Mouse (Mus musculus): ENCODE data around the gene Gm17304. TPM values are rescaled to one million over a fixed set of nuclear protein-coding genes. Genes with fewer than 3 reads are reported as not detected.

The Gm17304 gene
- polyA plus RNA-seq, 1 experiment from 2014 or later, result not detected

GRCm38 (mm10) chr5:106607081-106607480, 1.8 kb upstream of the Gm17304 start:
- Histone ChIP-seq H3K27ac (replicated peaks; ENCODE audit: low read depth, low read length) (no peak overlapping the region), H3K9ac (ENCODE audit: low read length) (no peak overlapping the region), H3K9me3 (ENCODE audit: control insufficient read depth, low read length) (no peaks in the 10 kb centered on the region), H3K36me3 (ENCODE audit: control insufficient read depth, insufficient read depth, low read length) (no peaks in the 10 kb centered on the region), H3K4me2 (ENCODE audit: low read depth, severe bottlenecking) (no peak overlapping the region), H3K4me1 (ENCODE audit: control insufficient read depth, insufficient read depth, low read length) (no peaks in the 10 kb centered on the region), H3K27me3 (ENCODE audit: control insufficient read depth, insufficient read depth, low read length) (no peaks in the 10 kb centered on the region), H3K4me3 (ENCODE audit: low read depth, low read length) (no peak overlapping the region)
- ATAC-seq (ENCODE audit: insufficient number of reproducible peaks, low FRiP score, low TSS enrichment, low read depth) (no peak), DNase-seq (ENCODE audit: low spot score) (no peak)
- WGBS, result 61% methylated on average over 5 of the region's 5 CpGs

- no peaks in the 10 kb centered on the region for H3K36me3 ChIP-seq (ENCODE audit: control insufficient read depth, insufficient read depth, low read length)
- WGBS, result 79% methylated on average over 2 of the region's 2 CpGs
- no peak for ATAC-seq (ENCODE audit: insufficient number of reproducible peaks, low FRiP score, low TSS enrichment, low read depth)
- H3K4me3 ChIP-seq (ENCODE audit: low read depth, low read length), result no peak overlapping the region
- no peak for DNase-seq (ENCODE audit: low spot score)
- H3K27ac ChIP-seq (replicated peaks; ENCODE audit: low read depth, low read length), result no peak overlapping the region
- no peaks in the 10 kb centered on the region for H3K9me3 ChIP-seq (ENCODE audit: control insufficient read depth, low read length)
- no peaks in the 10 kb centered on the region for H3K4me1 ChIP-seq (ENCODE audit: control insufficient read depth, insufficient read depth, low read length)
- no peak overlapping the region for H3K4me2 ChIP-seq (ENCODE audit: low read depth, severe bottlenecking)
- H3K9ac ChIP-seq (ENCODE audit: low read length), result no peak overlapping the region
- no peaks in the 10 kb centered on the region for H3K27me3 ChIP-seq (ENCODE audit: control insufficient read depth, insufficient read depth, low read length)
Observed at GRCm38 (mm10) chr5:106612151-106612550, 3.3 kb downstream of the Gm17304 start.

GRCm38 (mm10) chr5:106614570-106614969, 5.7 kb downstream of the Gm17304 start:
- no peaks in the 10 kb centered on the region for H3K4me1 ChIP-seq (ENCODE audit: control insufficient read depth, insufficient read depth, low read length)
- H3K4me2 ChIP-seq (ENCODE audit: low read depth, severe bottlenecking), result no peak overlapping the region
- no peak overlapping the region for H3K27ac ChIP-seq (replicated peaks; ENCODE audit: low read depth, low read length)
- no peaks in the 10 kb centered on the region for H3K27me3 ChIP-seq (ENCODE audit: control insufficient read depth, insufficient read depth, low read length)
- WGBS, result 90% methylated on average over 7 of the region's 7 CpGs
- no peak overlapping the region for H3K4me3 ChIP-seq (ENCODE audit: low read depth, low read length)
- DNase-seq (ENCODE audit: low spot score) (no peak), ATAC-seq (ENCODE audit: insufficient number of reproducible peaks, low FRiP score, low TSS enrichment, low read depth) (no peak)
- H3K9ac ChIP-seq (ENCODE audit: low read length), result no peak overlapping the region
- no peaks in the 10 kb centered on the region for H3K9me3 ChIP-seq (ENCODE audit: control insufficient read depth, low read length)
- H3K36me3 ChIP-seq (ENCODE audit: control insufficient read depth, insufficient read depth, low read length), result no peaks in the 10 kb centered on the region

DNA sequence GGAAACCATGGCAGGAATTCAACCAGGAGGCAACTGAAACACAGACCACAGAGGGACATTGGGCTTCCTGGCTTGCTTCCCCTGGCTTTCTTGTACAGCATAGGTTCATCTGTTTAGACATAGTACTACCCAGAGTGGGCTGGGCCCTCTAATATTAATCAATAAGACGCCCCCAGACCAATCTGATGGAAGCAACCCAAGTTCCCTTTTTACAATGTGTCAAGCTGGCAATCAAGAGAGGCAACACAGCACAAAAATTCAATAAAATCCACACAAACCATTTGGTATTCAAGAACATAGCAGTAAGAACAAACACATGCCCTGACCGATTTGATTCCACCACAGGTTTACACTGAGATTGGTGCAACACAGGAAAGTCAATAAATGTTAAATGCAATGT, 6.1 kb downstream of the Gm17304 start:
- DNase-seq (ENCODE audit: low spot score) (no peak), ATAC-seq (ENCODE audit: insufficient number of reproducible peaks, low FRiP score, low TSS enrichment, low read depth) (no peak)
- Histone ChIP-seq H3K4me2 (ENCODE audit: low read depth, severe bottlenecking) (no peak overlapping the region), H3K9me3 (ENCODE audit: control insufficient read depth, low read length) (no peaks in the 10 kb centered on the region), H3K9ac (ENCODE audit: low read length) (no peak overlapping the region), H3K4me1 (ENCODE audit: control insufficient read depth, insufficient read depth, low read length) (no peaks in the 10 kb centered on the region), H3K27me3 (ENCODE audit: control insufficient read depth, insufficient read depth, low read length) (no peaks in the 10 kb centered on the region), H3K4me3 (ENCODE audit: low read depth, low read length) (no peak overlapping the region), H3K36me3 (ENCODE audit: control insufficient read depth, insufficient read depth, low read length) (no peaks in the 10 kb centered on the region), H3K27ac (replicated peaks; ENCODE audit: low read depth, low read length) (no peak overlapping the region)
- WGBS, result 95% methylated on average over 2 of the region's 2 CpGs

DNA sequence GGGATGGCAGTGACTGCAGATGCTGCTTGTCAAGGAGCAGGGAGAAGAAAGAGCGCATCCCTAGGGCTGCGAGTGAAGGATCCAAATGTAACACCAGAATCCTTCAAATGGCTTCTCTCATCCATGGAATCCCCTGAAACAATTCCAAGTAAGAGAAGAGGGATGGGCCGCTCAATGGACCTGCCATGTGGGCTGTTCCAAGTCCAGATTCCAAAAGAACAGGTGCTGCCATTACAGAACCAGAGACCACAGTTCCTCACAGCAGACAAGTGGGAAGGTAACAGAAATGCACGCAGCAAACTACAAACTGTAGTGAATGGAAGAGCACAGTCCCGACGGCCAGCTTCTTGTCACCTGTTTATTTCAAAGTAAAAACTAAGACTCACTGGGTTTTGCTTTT, 11.5 kb downstream of the Gm17304 start:
- H3K27ac ChIP-seq (replicated peaks; ENCODE audit: low read depth, low read length), result no peak overlapping the region
- H3K4me2 ChIP-seq (ENCODE audit: low read depth, severe bottlenecking), result no peak overlapping the region
- no peaks in the 10 kb centered on the region for H3K9me3 ChIP-seq (ENCODE audit: control insufficient read depth, low read length)
- H3K4me3 ChIP-seq (ENCODE audit: low read depth, low read length), result no peak overlapping the region
- H3K9ac ChIP-seq (ENCODE audit: low read length), result no peak overlapping the region
- H3K36me3 ChIP-seq (ENCODE audit: control insufficient read depth, insufficient read depth, low read length), result peaks cover 3% of the 10 kb centered on the region; the same call in 1 of the 2 replicates
- no peak for ATAC-seq (ENCODE audit: insufficient number of reproducible peaks, low FRiP score, low TSS enrichment, low read depth)
- WGBS, result 95% methylated on average over 6 of the region's 6 CpGs
- no peak for DNase-seq (ENCODE audit: low spot score)
- no peaks in the 10 kb centered on the region for H3K4me1 ChIP-seq (ENCODE audit: control insufficient read depth, insufficient read depth, low read length)
- H3K27me3 ChIP-seq (ENCODE audit: control insufficient read depth, insufficient read depth, low read length), result no peaks in the 10 kb centered on the region

DNA sequence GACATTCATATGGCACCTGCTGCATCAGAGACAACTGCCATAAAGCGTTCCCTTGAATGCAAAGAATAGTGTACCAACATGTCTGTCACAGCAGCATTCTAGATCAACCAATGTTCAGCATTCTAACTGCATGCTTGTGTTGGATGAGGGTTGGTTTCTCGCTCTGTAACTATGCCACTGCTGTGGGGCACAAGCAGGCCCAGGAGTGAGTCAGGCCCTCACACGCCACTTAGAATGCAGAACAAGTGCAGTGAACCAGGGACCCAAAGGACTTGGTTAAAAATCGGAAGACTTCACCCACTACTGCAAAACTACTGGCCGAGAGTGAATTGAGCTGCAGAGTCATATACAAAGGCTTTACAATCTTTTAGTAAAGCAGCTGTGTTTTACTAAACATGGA, 13.3 kb downstream of the Gm17304 start:
- H3K27me3 ChIP-seq (ENCODE audit: control insufficient read depth, insufficient read depth, low read length), result no peaks in the 10 kb centered on the region
- no peak overlapping the region for H3K4me3 ChIP-seq (ENCODE audit: low read depth, low read length)
- ATAC-seq (ENCODE audit: insufficient number of reproducible peaks, low FRiP score, low TSS enrichment, low read depth), result no peak
- no peak overlapping the region for H3K9ac ChIP-seq (ENCODE audit: low read length)
- no peaks in the 10 kb centered on the region for H3K4me1 ChIP-seq (ENCODE audit: control insufficient read depth, insufficient read depth, low read length)
- H3K27ac ChIP-seq (replicated peaks; ENCODE audit: low read depth, low read length), result no peak overlapping the region
- no peak overlapping the region for H3K4me2 ChIP-seq (ENCODE audit: low read depth, severe bottlenecking)
- peak; percentile 7 for DNase-seq (ENCODE audit: low spot score)
- H3K9me3 ChIP-seq (ENCODE audit: control insufficient read depth, low read length), result no peaks in the 10 kb centered on the region
- H3K36me3 ChIP-seq (ENCODE audit: control insufficient read depth, insufficient read depth, low read length), result peaks cover 3% of the 10 kb centered on the region; the same call in 1 of the 2 replicates
- WGBS, result 97% methylated on average over 5 of the region's 5 CpGs

GRCm38 (mm10) chr5:106623337-106623736, 14.4 kb downstream of the Gm17304 start:
- H3K9me3 ChIP-seq (ENCODE audit: control insufficient read depth, low read length), result no peaks in the 10 kb centered on the region
- H3K27ac ChIP-seq (replicated peaks; ENCODE audit: low read depth, low read length), result no peak overlapping the region
- 91% methylated on average over 4 of the region's 4 CpGs for WGBS
- H3K4me1 ChIP-seq (ENCODE audit: control insufficient read depth, insufficient read depth, low read length), result no peaks in the 10 kb centered on the region
- H3K4me2 ChIP-seq (ENCODE audit: low read depth, severe bottlenecking), result no peak overlapping the region
- DNase-seq (ENCODE audit: low spot score) (peak; percentile 16), ATAC-seq (ENCODE audit: insufficient number of reproducible peaks, low FRiP score, low TSS enrichment, low read depth) (no peak)
- no peaks in the 10 kb centered on the region for H3K27me3 ChIP-seq (ENCODE audit: control insufficient read depth, insufficient read depth, low read length)
- no peak overlapping the region for H3K4me3 ChIP-seq (ENCODE audit: low read depth, low read length)
- no peak overlapping the region for H3K9ac ChIP-seq (ENCODE audit: low read length)
- peaks cover 3% of the 10 kb centered on the region; the same call in 1 of the 2 replicates for H3K36me3 ChIP-seq (ENCODE audit: control insufficient read depth, insufficient read depth, low read length)

DNA sequence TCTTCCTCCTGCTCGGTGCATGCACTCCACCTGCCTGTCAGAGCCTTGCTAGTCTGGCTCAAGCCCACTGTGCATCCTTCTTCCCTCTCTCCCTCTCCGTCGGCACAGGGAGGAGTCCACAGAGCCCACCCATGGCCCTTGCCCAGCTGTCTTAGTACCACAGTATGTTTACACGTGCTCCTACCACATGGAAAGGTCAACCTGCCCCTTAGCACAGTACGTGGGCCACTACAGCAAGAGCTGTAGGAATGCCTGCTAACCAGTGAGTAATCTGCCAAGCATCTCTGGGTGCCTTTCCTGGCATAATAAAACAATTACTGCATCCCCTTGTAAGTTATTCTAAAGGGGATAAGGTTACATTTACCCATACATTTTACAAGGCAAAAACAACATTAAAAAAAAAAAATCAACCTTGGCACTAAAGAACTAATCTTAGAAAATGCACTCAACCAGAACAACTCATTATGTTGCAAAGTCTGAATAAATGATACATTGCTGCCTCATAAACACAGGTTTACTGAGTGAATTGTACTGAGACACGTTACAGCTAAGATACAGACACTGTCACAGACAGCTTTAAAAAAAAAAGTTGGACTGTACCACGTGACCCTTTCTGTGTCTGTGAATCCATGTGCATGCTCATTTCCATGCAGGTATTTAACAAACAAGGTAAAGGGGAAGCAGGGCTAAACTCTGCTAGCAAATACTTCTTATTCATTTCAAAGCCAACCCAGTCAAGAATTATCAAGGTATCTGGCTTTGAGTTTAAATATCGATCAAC, 19.7 kb downstream of the Gm17304 start:
- Histone ChIP-seq H3K36me3 (ENCODE audit: control insufficient read depth, insufficient read depth, low read length) (no peaks in the 10 kb centered on the region; the same call in 1 of the 2 replicates), H3K9me3 (ENCODE audit: control insufficient read depth, low read length) (no peaks in the 10 kb centered on the region), H3K4me2 (ENCODE audit: low read depth, severe bottlenecking) (no peak overlapping the region), H3K9ac (ENCODE audit: low read length) (no peak overlapping the region), H3K27me3 (ENCODE audit: control insufficient read depth, insufficient read depth, low read length) (no peaks in the 10 kb centered on the region), H3K27ac (replicated peaks; ENCODE audit: low read depth, low read length) (no peak overlapping the region), H3K4me1 (ENCODE audit: control insufficient read depth, insufficient read depth, low read length) (peaks cover 4% of the 10 kb centered on the region; the same call in 1 of the 2 replicates), H3K4me3 (ENCODE audit: low read depth, low read length) (no peak overlapping the region)
- DNase-seq (ENCODE audit: low spot score) (peak; percentile 18), ATAC-seq (ENCODE audit: insufficient number of reproducible peaks, low FRiP score, low TSS enrichment, low read depth) (no peak)
- 77% methylated on average over 8 of the region's 8 CpGs for WGBS

All from limb, embryonic 11.5 days (tissue).